Mouse (Mus musculus) heart, postnatal 0 days (tissue): ENCODE data around the gene Tmem151b.

Source experiments
- CTCF ChIP-seq: IDR thresholded peaks from 2 replicates; pipeline ENCODE4 v1.5.1; 2016; ENCODE audit warnings: antibody characterized with exemption, control low read depth, low read depth
- EP300 ChIP-seq: IDR thresholded peaks from 2 replicates; pipeline ENCODE4 v1.6.1; 2016; ENCODE audit warnings: antibody characterized with exemption, low read depth

- TF ChIP-seq CTCF = no peak
- no peak for TF ChIP-seq EP300
Observed at GRCm38 (mm10) chr17:45564531-45565084, 15.1 kb upstream of the Tmem151b start.
